Mouse (Mus musculus): ENCODE measurements around the gene Slc6a17. TPM values are rescaled to one million over a fixed set of nuclear protein-coding genes. Genes with fewer than 3 reads are reported as not detected.

Gene Slc6a17
- polyA plus RNA-seq, 1 experiment from 2014 or later = 0.09 TPM

GRCm38 (mm10) chr3:107545278-107545677 is 27.5 kb upstream of the Slc6a17 start:
- Histone ChIP-seq H3K36me3 (replicated peaks) (no peaks in the 10 kb centered on the region), H3K9me3 (replicated peaks) (no peaks in the 10 kb centered on the region), H3K4me3 (replicated peaks) (no peak overlapping the region), H3K4me2 (no peak overlapping the region), H3K4me1 (replicated peaks) (no peaks in the 10 kb centered on the region), H3K27me3 (peaks cover 11% of the 10 kb centered on the region; the same call in 1 of the 2 replicates), H3K9ac (no peak overlapping the region), H3K27ac (replicated peaks) (no peak overlapping the region)
- WGBS (ENCODE audit: insufficient replicate concordance) = 42% methylated on average over 5 of the region's 5 CpGs
- ATAC-seq (ENCODE audit: insufficient read depth) = no peak

- WGBS (ENCODE audit: insufficient replicate concordance) = 57% methylated on average over 8 of the region's 8 CpGs
- H3K4me3 ChIP-seq (replicated peaks) = no peak overlapping the region
- H3K36me3 ChIP-seq (replicated peaks) = no peaks in the 10 kb centered on the region
- ATAC-seq (ENCODE audit: insufficient read depth) = no peak
- no peaks in the 10 kb centered on the region for H3K9me3 ChIP-seq (replicated peaks)
- no peak overlapping the region for H3K27ac ChIP-seq (replicated peaks)
- H3K9ac ChIP-seq = no peak overlapping the region
- peaks cover 18% of the 10 kb centered on the region; the same call in 1 of the 2 replicates for H3K27me3 ChIP-seq
- no peaks in the 10 kb centered on the region for H3K4me1 ChIP-seq (replicated peaks)
- no peak overlapping the region for H3K4me2 ChIP-seq
Measured at GRCm38 (mm10) chr3:107543158-107544080, 25.6 kb upstream of the Slc6a17 start.

- H3K4me2 ChIP-seq = no peak overlapping the region
- 53% methylated on average over 4 of the region's 4 CpGs for WGBS (ENCODE audit: insufficient replicate concordance)
- H3K27me3 ChIP-seq = peaks cover 24% of the 10 kb centered on the region
- H3K4me3 ChIP-seq (replicated peaks) = no peak overlapping the region
- no peaks in the 10 kb centered on the region for H3K9me3 ChIP-seq (replicated peaks)
- no peak overlapping the region for H3K27ac ChIP-seq (replicated peaks)
- H3K4me1 ChIP-seq (replicated peaks) = no peaks in the 10 kb centered on the region
- H3K9ac ChIP-seq = no peak overlapping the region
- no peaks in the 10 kb centered on the region for H3K36me3 ChIP-seq (replicated peaks)
- ATAC-seq (ENCODE audit: insufficient read depth) = no peak
Measured at GRCm38 (mm10) chr3:107542584-107542983, 24.8 kb upstream of the Slc6a17 start.

- no peaks in the 10 kb centered on the region for H3K9me3 ChIP-seq (replicated peaks)
- 29% methylated on average over 8 of the region's 8 CpGs for WGBS (ENCODE audit: insufficient replicate concordance)
- H3K27ac ChIP-seq (replicated peaks) = no peak overlapping the region
- no peak overlapping the region for H3K9ac ChIP-seq
- no peak for ATAC-seq (ENCODE audit: insufficient read depth)
- no peaks in the 10 kb centered on the region for H3K4me1 ChIP-seq (replicated peaks)
- H3K27me3 ChIP-seq = peaks cover 35% of the 10 kb centered on the region
- no peaks in the 10 kb centered on the region for H3K36me3 ChIP-seq (replicated peaks)
- H3K4me3 ChIP-seq (replicated peaks) = no peak overlapping the region
- H3K4me2 ChIP-seq = no peak overlapping the region
Measured at GRCm38 (mm10) chr3:107537504-107537889, 19.7 kb upstream of the Slc6a17 start.

- H3K27me3 ChIP-seq = peaks cover 35% of the 10 kb centered on the region
- H3K9me3 ChIP-seq (replicated peaks) = no peaks in the 10 kb centered on the region
- ATAC-seq (ENCODE audit: insufficient read depth) = no peak
- H3K4me3 ChIP-seq (replicated peaks) = no peak overlapping the region
- H3K9ac ChIP-seq = no peak overlapping the region
- WGBS (ENCODE audit: insufficient replicate concordance) = 6% methylated on average over 17 of the region's 17 CpGs
- no peaks in the 10 kb centered on the region for H3K4me1 ChIP-seq (replicated peaks)
- no peak overlapping the region for H3K27ac ChIP-seq (replicated peaks)
- no peaks in the 10 kb centered on the region for H3K36me3 ChIP-seq (replicated peaks)
- no peak overlapping the region for H3K4me2 ChIP-seq
Measured at GRCm38 (mm10) chr3:107536810-107537503, 19.1 kb upstream of the Slc6a17 start.

GRCm38 (mm10) chr3:107534951-107535350 is 17.1 kb upstream of the Slc6a17 start:
- H3K9ac ChIP-seq = no peak overlapping the region
- H3K4me1 ChIP-seq (replicated peaks) = no peaks in the 10 kb centered on the region
- H3K4me3 ChIP-seq (replicated peaks) = no peak overlapping the region
- no peak overlapping the region for H3K27ac ChIP-seq (replicated peaks)
- H3K9me3 ChIP-seq (replicated peaks) = no peaks in the 10 kb centered on the region
- ATAC-seq (ENCODE audit: insufficient read depth) = no peak
- WGBS (ENCODE audit: insufficient replicate concordance) = 64% methylated on average over 7 of the region's 7 CpGs
- no peaks in the 10 kb centered on the region for H3K36me3 ChIP-seq (replicated peaks)
- H3K27me3 ChIP-seq = peaks cover 29% of the 10 kb centered on the region
- H3K4me2 ChIP-seq = no peak overlapping the region

- Histone ChIP-seq H3K4me3 (replicated peaks) (no peak overlapping the region), H3K4me2 (no peak overlapping the region), H3K36me3 (replicated peaks) (no peaks in the 10 kb centered on the region), H3K27me3 (peaks cover 22% of the 10 kb centered on the region), H3K9ac (no peak overlapping the region), H3K4me1 (replicated peaks) (no peaks in the 10 kb centered on the region), H3K9me3 (replicated peaks) (no peaks in the 10 kb centered on the region), H3K27ac (replicated peaks) (no peak overlapping the region)
- ATAC-seq (ENCODE audit: insufficient read depth) = no peak
- WGBS (ENCODE audit: insufficient replicate concordance) = 45% methylated on average over 4 of the region's 4 CpGs
Measured at GRCm38 (mm10) chr3:107533532-107533931, 15.7 kb upstream of the Slc6a17 start.

- H3K27ac ChIP-seq (replicated peaks) = no peak overlapping the region
- no peaks in the 10 kb centered on the region for H3K9me3 ChIP-seq (replicated peaks)
- H3K9ac ChIP-seq = no peak overlapping the region
- H3K36me3 ChIP-seq (replicated peaks) = no peaks in the 10 kb centered on the region
- ATAC-seq (ENCODE audit: insufficient read depth) = no peak
- no peak overlapping the region for H3K4me3 ChIP-seq (replicated peaks)
- no peaks in the 10 kb centered on the region for H3K27me3 ChIP-seq
- H3K4me2 ChIP-seq = no peak overlapping the region
- WGBS (ENCODE audit: insufficient replicate concordance) = 55% methylated on average over 5 of the region's 5 CpGs
- no peaks in the 10 kb centered on the region for H3K4me1 ChIP-seq (replicated peaks)
Measured at GRCm38 (mm10) chr3:107530581-107530980, 12.8 kb upstream of the Slc6a17 start.

GRCm38 (mm10) chr3:107529182-107529581 is 11.4 kb upstream of the Slc6a17 start:
- no peaks in the 10 kb centered on the region for H3K9me3 ChIP-seq (replicated peaks)

GRCm38 (mm10) chr3:107528401-107529118 is 10.7 kb upstream of the Slc6a17 start:
- WGBS (ENCODE audit: insufficient replicate concordance) = 39% methylated on average over 9 of the region's 9 CpGs
- H3K27ac ChIP-seq (replicated peaks) = no peak overlapping the region
- H3K4me2 ChIP-seq = no peak overlapping the region
- no peak overlapping the region for H3K9ac ChIP-seq
- H3K4me3 ChIP-seq (replicated peaks) = no peak overlapping the region
- H3K4me1 ChIP-seq (replicated peaks) = no peaks in the 10 kb centered on the region
- no peaks in the 10 kb centered on the region for H3K36me3 ChIP-seq (replicated peaks)
- no peak for ATAC-seq (ENCODE audit: insufficient read depth)
- no peaks in the 10 kb centered on the region; the same call in none of the 2 replicates for H3K27me3 ChIP-seq
- H3K9me3 ChIP-seq (replicated peaks) = no peaks in the 10 kb centered on the region

More at GRCm38 (mm10) chr3:107529182-107529581, 11.4 kb upstream of the Slc6a17 start:
- no peaks in the 10 kb centered on the region for H3K4me1 ChIP-seq (replicated peaks)
- no peaks in the 10 kb centered on the region for H3K36me3 ChIP-seq (replicated peaks)
- WGBS (ENCODE audit: insufficient replicate concordance) = 45% methylated on average over 5 of the region's 5 CpGs
- no peak overlapping the region for H3K9ac ChIP-seq
- no peak overlapping the region for H3K27ac ChIP-seq (replicated peaks)
- H3K4me2 ChIP-seq = no peak overlapping the region
- H3K4me3 ChIP-seq (replicated peaks) = no peak overlapping the region
- ATAC-seq (ENCODE audit: insufficient read depth) = no peak
- no peaks in the 10 kb centered on the region; the same call in none of the 2 replicates for H3K27me3 ChIP-seq

GRCm38 (mm10) chr3:107524547-107524946 is 6.7 kb upstream of the Slc6a17 start:
- no peak overlapping the region for H3K9ac ChIP-seq
- no peak overlapping the region for H3K4me2 ChIP-seq
- H3K4me3 ChIP-seq (replicated peaks) = no peak overlapping the region
- H3K9me3 ChIP-seq (replicated peaks) = no peaks in the 10 kb centered on the region
- H3K27ac ChIP-seq (replicated peaks) = no peak overlapping the region
- no peaks in the 10 kb centered on the region for H3K4me1 ChIP-seq (replicated peaks)
- 34% methylated on average over 6 of the region's 6 CpGs for WGBS (ENCODE audit: insufficient replicate concordance)
- no peaks in the 10 kb centered on the region for H3K36me3 ChIP-seq (replicated peaks)
- no peak for ATAC-seq (ENCODE audit: insufficient read depth)
- H3K27me3 ChIP-seq = peaks cover 18% of the 10 kb centered on the region
